Mouse (Mus musculus): ENCODE data around the gene Arpc3. TPM values are rescaled to one million over a fixed set of nuclear protein-coding genes. Genes with fewer than 3 reads are reported as not detected.
"Not testable (repeated sequence)": the region's sequence is repeated elsewhere in the genome, so short reads cannot be mapped to it uniquely, and the experiment has no call there.

Arpc3 gene
- polyA plus RNA-seq, 1 experiment = 144 TPM

DNA sequence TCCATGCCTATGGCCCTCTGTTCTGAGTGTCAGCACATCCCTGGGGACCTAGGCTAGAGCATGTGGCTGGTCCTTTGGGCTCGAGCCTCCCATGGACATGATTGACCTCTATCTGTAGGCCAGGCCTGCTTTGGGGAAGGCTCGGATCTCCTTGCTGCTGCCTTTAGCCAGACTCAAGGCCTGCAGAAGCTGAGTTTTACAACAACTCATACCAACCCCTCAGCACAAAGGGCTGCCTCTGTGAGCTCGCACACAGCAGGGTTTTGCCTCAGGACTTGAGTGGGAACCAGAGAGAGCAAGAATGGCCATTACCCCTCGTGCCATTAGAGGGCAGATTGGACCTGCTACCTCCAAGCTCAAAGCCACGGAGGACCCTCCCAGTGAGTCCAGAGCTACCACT lies 57.2 kb downstream of the Arpc3 start:
- Histone ChIP-seq H3K4me1 (ENCODE audit: control insufficient read depth, insufficient read depth, low read length) (no peaks in the 10 kb centered on the region), H3K4me3 (replicated peaks; ENCODE audit: extremely low read depth, low read depth, low read length) (no peak overlapping the region)
- WGBS = 81% methylated on average over 5 of the region's 5 CpGs
- TF ChIP-seq CTCF (IDR thresholded peaks at IDR 0.05; ENCODE audit: insufficient read depth, low read length) = peak; percentile 8; the same call in 1 of the 2 replicates
- no peak for TF ChIP-seq POLR2A (IDR thresholded peaks at IDR 0.05; ENCODE audit: borderline replicate concordance, extremely low read depth, low read depth, low read length)
- DNase-seq = no peak

DNA sequence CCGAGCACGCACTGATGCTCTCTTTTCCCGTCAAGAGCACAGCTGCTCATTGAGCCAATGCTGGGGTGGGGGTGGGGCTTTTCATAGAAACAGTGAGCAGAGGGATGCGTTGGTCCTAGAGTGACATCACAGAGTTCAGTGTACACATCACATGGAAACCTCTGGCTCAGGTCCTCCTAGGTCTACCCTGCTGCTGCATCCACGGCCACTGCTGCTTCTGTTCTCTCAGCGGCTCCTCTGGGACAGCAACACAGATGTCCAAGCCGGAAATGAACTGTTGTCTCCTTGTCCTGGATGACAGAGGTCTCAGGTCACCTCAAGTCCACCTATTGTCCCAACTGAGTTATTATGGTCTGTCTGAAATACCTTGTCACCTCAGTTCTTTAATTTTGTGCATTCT lies 58.3 kb downstream of the Arpc3 start:
- TF ChIP-seq CTCF (IDR thresholded peaks at IDR 0.05; ENCODE audit: insufficient read depth, low read length) (no peak), POLR2A (IDR thresholded peaks at IDR 0.05; ENCODE audit: borderline replicate concordance, extremely low read depth, low read depth, low read length) (no peak)
- DNase-seq = no peak
- no peak overlapping the region for H3K4me3 ChIP-seq (replicated peaks; ENCODE audit: extremely low read depth, low read depth, low read length)
- WGBS = 70% methylated on average over 7 of the region's 7 CpGs
- no peaks in the 10 kb centered on the region for H3K4me1 ChIP-seq (ENCODE audit: control insufficient read depth, insufficient read depth, low read length)

DNA sequence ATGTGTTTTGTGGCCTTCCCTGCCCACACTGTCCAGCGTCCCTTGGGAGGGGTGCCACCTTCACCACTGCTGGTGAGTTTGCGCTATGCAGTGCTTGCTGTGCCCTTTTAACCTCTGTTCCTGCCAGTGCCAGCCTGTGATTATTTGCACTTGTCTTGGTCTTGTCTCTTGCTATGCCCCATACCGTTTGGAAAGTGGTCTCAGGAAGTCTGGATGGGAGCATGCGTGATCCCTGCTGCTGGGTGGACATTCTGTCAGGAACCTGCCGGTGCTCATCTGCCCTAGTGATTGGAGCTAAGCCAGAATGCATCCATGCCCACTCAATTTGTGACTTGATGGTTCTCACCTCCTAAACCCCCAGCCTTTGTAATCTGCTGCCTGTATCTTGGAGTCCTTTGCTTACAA lies 59.2 kb downstream of the Arpc3 start:
- Histone ChIP-seq H3K4me1 (ENCODE audit: control insufficient read depth, insufficient read depth, low read length) (no peaks in the 10 kb centered on the region), H3K4me3 (replicated peaks; ENCODE audit: extremely low read depth, low read depth, low read length) (no peak overlapping the region)
- TF ChIP-seq POLR2A (IDR thresholded peaks at IDR 0.05; ENCODE audit: borderline replicate concordance, extremely low read depth, low read depth, low read length) (no peak), CTCF (IDR thresholded peaks at IDR 0.05; ENCODE audit: insufficient read depth, low read length) (no peak)
- WGBS = 53% methylated on average over 5 of the region's 5 CpGs
- no peak for DNase-seq

DNA sequence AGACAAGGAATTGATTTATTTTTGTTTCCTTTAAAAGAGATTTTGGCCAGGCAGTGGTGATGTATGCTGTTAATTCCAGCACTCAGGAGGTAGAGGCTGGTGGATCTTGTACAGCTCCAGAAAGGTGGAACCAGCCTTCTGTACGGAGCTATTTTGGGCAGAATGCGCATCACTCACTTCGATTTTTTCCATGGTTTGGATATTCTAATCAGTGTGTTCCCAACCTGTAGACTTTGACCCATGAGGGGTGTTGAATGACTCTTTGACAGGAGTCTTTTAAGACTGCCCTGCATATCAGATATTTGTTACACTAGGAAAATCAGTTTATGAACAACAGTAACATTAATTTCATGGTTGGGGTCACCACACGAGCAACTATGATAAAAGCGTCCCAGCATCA lies 59.6 kb downstream of the Arpc3 start:
- WGBS = 88% methylated on average over 5 of the region's 5 CpGs
- TF ChIP-seq CTCF (IDR thresholded peaks at IDR 0.05; ENCODE audit: insufficient read depth, low read length) = no peak
- TF ChIP-seq POLR2A (IDR thresholded peaks at IDR 0.05; ENCODE audit: borderline replicate concordance, extremely low read depth, low read depth, low read length) = no peak
- Histone ChIP-seq H3K4me1 (ENCODE audit: control insufficient read depth, insufficient read depth, low read length) (no peaks in the 10 kb centered on the region), H3K4me3 (replicated peaks; ENCODE audit: extremely low read depth, low read depth, low read length) (no peak overlapping the region)
- DNase-seq = no peak

DNA sequence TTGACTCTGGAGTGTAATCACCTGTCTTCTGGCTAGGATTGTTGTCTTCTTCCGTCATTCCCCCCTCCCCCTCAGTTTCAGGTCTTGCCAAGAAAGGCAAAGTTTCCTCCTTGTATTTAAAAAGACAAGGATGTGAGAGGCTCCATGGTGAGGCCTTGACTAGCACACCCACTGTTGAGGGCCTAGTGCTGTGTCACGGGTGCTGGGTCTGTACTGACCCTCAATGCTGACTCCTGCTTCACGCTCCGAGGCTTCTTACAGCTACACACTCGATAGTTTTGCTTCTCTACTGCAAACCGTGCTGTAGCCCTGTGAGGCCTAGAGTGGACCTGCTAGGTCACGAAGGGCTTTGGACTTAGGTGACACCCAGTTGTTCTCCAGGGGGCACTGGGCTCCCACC lies 60.5 kb downstream of the Arpc3 start:
- TF ChIP-seq POLR2A (IDR thresholded peaks at IDR 0.05; ENCODE audit: borderline replicate concordance, extremely low read depth, low read depth, low read length) (no peak), CTCF (IDR thresholded peaks at IDR 0.05; ENCODE audit: insufficient read depth, low read length) (no peak)
- 68% methylated on average over 7 of the region's 7 CpGs for WGBS
- H3K4me1 ChIP-seq (ENCODE audit: control insufficient read depth, insufficient read depth, low read length) = no peaks in the 10 kb centered on the region
- DNase-seq = no peak
- H3K4me3 ChIP-seq (replicated peaks; ENCODE audit: extremely low read depth, low read depth, low read length) = no peak overlapping the region

DNA sequence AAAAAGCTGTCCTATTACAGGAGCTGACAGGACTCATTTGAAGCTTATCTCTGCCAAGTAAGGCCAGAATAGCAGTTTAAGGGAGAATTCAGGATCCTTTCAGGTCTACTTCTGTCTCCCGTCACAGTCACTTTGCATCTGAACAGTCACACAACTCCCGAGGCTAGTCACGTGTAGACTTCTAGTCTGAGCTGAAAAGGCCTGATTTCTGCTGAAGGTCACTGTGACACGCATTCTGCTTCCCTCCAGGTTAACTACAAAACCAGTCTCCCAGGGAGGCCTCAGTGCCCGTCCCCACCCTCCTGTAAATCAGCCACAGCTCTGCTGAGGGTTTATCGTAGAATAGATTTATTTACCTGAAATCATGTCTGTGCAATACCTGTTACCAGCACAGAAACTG lies 61.5 kb downstream of the Arpc3 start:
- WGBS = 82% methylated on average over 6 of the region's 6 CpGs
- Histone ChIP-seq H3K4me3 (replicated peaks; ENCODE audit: extremely low read depth, low read depth, low read length) (no peak overlapping the region), H3K4me1 (ENCODE audit: control insufficient read depth, insufficient read depth, low read length) (no peaks in the 10 kb centered on the region)
- no peak for DNase-seq
- TF ChIP-seq POLR2A (IDR thresholded peaks at IDR 0.05; ENCODE audit: borderline replicate concordance, extremely low read depth, low read depth, low read length) (no peak), CTCF (IDR thresholded peaks at IDR 0.05; ENCODE audit: insufficient read depth, low read length) (no peak)

DNA sequence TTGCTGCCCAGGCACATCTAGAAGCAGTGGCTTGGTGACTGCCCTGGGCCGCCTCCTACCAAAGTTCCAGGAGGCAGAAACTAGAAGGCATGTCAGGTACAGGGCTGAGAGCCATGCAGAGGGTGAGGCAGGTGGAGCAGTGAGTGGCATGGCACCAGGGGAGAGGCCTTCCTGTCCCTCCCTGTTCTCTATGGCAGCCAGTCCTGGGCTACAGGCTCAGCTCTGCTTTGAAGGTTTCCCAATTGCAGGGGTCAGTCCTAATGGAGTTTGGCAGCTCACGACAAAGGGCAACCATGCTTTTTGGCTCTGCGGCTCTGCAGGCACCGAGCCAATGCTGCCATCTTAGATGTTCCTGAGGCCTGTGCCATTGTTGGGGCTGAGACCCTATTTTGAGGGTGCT lies 62.8 kb downstream of the Arpc3 start:
- WGBS = 90% methylated on average over 4 of the region's 4 CpGs
- no peak for DNase-seq
- Histone ChIP-seq H3K4me1 (ENCODE audit: control insufficient read depth, insufficient read depth, low read length) (no peaks in the 10 kb centered on the region), H3K4me3 (replicated peaks; ENCODE audit: extremely low read depth, low read depth, low read length) (no peak overlapping the region)
- TF ChIP-seq POLR2A (IDR thresholded peaks at IDR 0.05; ENCODE audit: borderline replicate concordance, extremely low read depth, low read depth, low read length) (no peak), CTCF (IDR thresholded peaks at IDR 0.05; ENCODE audit: insufficient read depth, low read length) (no peak)

DNA sequence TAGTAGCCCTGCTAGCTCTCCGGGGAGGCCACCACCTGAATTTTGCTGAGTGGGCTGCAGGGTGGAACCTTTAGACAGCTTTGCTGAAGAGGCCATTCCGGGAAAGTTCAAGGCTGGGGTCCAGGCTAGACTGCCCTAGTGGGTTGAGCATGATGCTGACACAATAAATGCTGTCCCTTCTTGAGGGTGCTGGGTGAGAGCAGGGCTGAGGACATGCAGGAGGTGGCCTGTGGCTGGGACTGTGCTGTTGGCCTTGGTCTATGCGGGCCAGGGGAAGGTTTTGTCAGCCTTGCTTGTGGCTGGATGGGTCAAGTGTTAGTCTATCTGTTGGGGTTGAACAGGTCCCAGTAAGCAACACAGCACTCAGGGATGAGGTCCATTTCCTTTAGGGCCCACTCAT lies 63.2 kb downstream of the Arpc3 start:
- H3K4me3 ChIP-seq (replicated peaks; ENCODE audit: extremely low read depth, low read depth, low read length) = no peak overlapping the region
- no peak for TF ChIP-seq CTCF (IDR thresholded peaks at IDR 0.05; ENCODE audit: insufficient read depth, low read length)
- TF ChIP-seq POLR2A (IDR thresholded peaks at IDR 0.05; ENCODE audit: borderline replicate concordance, extremely low read depth, low read depth, low read length) = no peak
- H3K4me1 ChIP-seq (ENCODE audit: control insufficient read depth, insufficient read depth, low read length) = no peaks in the 10 kb centered on the region
- DNase-seq = no peak
- WGBS = 85% methylated on average over 3 of the region's 3 CpGs

DNA sequence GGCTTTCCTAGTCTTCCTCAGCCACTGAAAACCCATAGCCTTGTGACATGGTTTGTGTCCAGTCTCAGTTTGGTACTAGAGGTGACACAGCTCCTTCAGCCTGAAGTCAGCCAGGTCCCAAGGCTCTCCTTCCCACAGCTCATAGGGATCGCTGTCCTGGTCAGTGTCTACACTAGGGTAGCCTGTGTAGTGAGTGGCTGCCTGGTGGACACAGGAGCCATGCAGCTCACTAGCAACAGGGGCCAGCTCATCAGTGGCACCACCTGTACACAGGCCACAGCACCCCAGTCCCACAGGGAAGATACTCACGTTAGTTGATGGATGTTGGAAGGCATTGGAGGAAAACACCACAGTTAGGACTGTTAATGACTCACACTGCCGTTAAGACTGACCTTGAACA lies 63.9 kb downstream of the Arpc3 start:
- H3K4me3 ChIP-seq (replicated peaks; ENCODE audit: extremely low read depth, low read depth, low read length) = no peak overlapping the region

DNA sequence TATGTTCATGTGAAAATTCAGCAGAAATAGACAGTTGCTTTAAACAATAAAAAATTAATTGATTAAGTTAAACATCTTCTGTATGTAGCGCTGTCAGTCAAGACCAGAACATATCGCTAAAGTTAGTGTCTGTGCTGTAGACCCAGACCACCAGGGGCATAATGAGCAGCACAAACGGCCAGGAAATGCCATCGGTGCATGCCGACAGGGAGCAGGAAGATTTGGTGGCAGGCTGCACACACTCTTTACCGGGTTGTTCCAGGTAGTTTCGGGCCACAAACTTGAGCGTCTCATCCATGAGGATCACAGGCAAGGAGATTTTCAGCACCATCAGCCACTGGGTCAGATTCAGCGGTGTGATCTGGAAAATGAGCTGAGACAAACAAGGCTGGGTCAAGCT lies 65.4 kb downstream of the Arpc3 start:
- DNase-seq; H3K4me3 ChIP-seq (replicated peaks; ENCODE audit: extremely low read depth, low read depth, low read length); H3K4me1 ChIP-seq (ENCODE audit: control insufficient read depth, insufficient read depth, low read length): not testable (repeated sequence)
- WGBS = 79% methylated on average over 9 of the region's 9 CpGs

More for the DNA sequence above, 63.9 kb downstream of the Arpc3 start:
- TF ChIP-seq CTCF (IDR thresholded peaks at IDR 0.05; ENCODE audit: insufficient read depth, low read length) = no peak
- no peak for TF ChIP-seq POLR2A (IDR thresholded peaks at IDR 0.05; ENCODE audit: borderline replicate concordance, extremely low read depth, low read depth, low read length)
- 88% methylated on average over 3 of the region's 3 CpGs for WGBS
- DNase-seq = no peak
- H3K4me1 ChIP-seq (ENCODE audit: control insufficient read depth, insufficient read depth, low read length) = no peaks in the 10 kb centered on the region

DNA sequence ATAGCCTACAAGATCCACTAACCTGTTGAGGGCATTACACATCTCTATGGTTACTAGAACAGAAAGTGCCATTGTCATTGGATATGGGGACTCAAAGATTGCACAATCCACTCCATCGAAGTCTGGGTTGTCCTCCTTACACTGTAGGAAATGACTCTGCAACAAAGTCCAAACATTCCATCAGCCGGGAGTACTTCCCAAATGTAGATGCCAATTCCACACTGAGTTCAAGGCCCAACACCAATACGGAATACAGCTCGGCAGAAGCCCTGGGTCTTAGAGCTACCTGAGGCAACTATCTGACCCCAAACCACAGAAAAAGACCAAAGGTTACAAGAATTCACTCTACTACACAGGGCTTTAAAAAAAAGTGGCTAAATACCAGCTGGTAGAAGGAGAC lies 66.4 kb downstream of the Arpc3 start:
- 51% methylated on average over 4 of the region's 4 CpGs for WGBS
- no peaks in the 10 kb centered on the region for H3K4me1 ChIP-seq (ENCODE audit: control insufficient read depth, insufficient read depth, low read length)
- H3K4me3 ChIP-seq (replicated peaks; ENCODE audit: extremely low read depth, low read depth, low read length) = no peak overlapping the region
- DNase-seq = no peak
- no peak for TF ChIP-seq POLR2A (IDR thresholded peaks at IDR 0.05; ENCODE audit: borderline replicate concordance, extremely low read depth, low read depth, low read length)

Data from lung, adult 2 months (tissue).